Mouse (Mus musculus) CD4-positive, CD25-positive, alpha-beta regulatory T cell, adult 2 months (primary cell): Measurements from ENCODE around the gene Lamtor4.
"Not testable (repeated sequence)": the region's sequence is repeated elsewhere in the genome, so short reads cannot be mapped to it uniquely, and the experiment has no call there.

Source experiments
- DNase-seq: peaks from one replicate; pipeline ENCODE4 v3.0.0-alpha.2; 2012; ENCODE audit warnings: low read depth, low spot score

Gene Lamtor4

DNA sequence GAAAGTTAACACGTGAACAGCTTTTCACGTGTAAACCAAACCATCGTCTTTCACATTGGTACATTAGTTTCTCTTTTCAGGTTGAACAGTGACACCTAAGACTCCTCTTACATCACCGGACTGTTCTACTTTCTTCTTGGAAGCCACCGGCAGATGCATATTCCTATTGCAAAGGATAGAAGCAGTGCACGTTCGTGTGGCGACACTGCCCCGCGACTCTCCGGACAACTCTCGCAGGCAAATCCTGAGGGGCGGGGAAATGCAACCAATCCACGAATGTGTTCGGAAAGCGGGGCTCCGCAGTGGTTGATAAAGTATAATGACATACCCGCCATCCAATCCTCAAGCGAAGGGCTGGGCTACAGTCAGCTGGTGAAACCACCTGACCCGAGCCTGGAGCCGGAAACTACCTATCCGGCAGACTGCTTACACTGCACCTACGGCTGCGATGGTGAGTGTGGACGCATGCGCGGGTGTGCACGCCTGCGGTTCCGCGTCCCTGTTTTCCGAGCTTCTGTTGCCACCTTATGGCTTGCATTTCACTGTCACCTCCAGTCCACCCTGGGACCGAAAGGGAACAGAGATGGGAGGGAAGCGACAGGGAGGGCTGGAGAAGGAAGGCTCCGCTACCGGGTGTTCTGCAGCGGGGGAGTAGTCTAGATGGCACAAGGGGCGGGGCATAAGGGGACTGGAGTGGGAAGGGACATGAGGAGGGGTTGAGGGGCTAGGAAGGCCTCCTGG, at the start of gene Lamtor4:
TSS of gene Lamtor4 (plus strand) at position 130 of the 741 bp plus-strand sequence.
- peak; percentile 96 for DNase-seq

DNA sequence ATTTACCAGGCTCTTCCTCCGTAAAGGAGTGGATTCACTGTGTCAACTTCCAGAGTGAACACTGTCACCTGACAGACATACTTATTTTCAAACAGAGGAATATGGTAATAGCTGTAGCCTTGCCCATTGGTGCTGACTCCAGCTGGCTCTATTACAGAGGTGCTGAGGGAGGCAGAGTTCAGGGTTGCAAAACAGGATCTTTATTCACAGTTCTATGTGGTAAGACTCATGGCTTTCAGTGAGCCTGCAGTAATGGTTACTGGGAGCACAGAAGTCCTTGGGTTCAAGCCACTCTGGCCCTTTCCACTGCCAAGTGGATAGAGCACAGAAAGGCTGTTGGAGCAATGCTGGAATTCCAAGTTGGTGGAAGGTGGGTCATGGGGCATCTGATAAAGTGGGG, 48.0 kb upstream of the Lamtor4 start:
- no peak for DNase-seq

DNA sequence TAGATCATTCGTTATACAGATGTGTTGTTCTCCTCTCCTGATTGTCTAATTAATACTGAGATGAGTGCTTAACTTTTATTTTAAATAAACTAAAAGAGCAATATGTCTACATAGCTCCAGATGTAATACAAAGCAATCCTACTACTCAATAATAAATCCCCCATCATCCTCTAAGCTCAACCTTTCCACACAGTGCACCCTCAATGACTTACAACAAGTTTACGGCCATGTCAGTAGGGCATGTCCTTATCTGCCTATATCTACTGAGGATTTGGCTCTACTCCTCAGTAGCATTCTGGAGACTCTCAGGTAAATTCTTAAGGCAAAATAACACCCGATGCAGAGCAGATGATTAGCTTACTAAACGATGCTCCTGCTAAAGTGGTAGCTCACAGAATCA, 47.4 kb upstream of the Lamtor4 start:
- no peak for DNase-seq

DNA sequence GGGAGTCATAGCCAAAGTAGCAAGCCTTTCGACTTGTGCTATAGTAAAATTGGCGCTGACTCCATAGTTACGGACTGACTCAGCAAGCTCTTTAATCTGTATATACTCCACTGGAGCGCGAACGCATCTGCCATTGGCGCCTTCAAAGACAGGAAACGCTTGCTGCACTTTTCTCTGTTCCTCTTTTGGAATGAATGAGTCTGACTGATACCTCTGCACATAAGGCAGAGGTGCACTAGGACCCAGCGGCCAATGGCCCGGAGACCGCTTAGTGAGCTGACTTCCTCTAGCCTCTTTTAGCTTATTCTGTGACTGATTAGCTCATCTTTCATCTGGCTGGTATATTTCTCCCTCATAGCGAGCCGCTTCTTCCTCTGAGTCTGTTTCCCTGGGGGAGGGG, 38.6 kb upstream of the Lamtor4 start:
- not testable (repeated sequence) for DNase-seq

DNA sequence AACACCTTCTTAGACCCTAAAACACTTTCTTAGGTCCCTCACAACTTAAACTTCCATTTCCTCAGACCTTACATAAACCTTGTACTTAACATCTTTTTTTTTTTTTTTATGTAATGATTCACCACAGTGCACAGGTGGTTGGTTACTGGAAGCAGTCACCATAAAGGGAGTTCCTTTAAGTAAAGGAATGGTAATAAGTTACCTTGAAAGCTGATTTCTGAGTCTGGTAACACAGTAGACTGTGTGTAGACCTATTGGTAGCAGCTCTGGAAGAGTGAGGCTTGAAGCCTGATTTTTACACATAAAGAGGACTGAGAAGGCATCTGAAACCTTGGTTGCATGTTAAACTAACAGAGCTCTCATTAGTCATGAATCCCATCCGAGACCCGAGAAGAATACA, 35.4 kb upstream of the Lamtor4 start:
- DNase-seq: no peak

DNA sequence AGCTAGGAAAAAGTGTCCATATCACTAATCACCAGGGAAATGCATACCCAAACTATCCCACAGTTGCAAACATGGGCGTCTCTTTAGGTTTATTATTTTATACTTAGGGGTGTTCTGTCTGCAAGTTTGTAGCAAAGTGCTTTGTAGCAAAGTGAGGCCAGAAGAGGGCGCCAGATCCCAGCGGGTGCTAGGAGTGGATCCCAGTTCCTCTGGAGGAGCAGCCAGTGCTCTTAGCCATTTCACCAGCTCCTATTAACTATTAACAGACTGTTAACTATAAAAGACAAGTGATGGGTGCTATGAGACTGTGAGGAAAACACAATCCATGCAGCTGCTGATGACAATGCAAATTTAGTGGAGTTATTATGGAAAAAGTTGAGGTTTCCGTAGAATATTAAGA, 33.2 kb upstream of the Lamtor4 start:
- DNase-seq: peak; percentile 85

DNA sequence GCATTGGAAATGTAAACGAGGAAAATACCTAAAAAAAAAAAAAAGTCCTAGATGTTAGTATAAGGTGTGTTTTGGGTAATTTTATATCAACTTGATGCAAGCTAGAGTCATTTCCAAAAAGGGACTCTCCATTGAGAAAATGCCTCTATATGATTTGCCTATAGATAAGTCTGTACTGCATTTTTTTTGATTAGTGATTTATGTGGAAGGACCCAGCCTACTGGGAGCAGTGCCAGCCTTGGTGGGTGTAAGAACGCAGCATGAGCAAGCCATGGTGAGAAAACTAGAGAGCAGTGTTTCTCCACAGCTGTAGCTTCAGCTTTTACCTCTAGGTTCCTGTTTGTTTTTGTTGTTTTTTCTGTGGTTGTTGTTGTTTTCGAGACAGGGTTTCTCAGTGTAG, 32.0 kb upstream of the Lamtor4 start:
- no peak for DNase-seq

DNA sequence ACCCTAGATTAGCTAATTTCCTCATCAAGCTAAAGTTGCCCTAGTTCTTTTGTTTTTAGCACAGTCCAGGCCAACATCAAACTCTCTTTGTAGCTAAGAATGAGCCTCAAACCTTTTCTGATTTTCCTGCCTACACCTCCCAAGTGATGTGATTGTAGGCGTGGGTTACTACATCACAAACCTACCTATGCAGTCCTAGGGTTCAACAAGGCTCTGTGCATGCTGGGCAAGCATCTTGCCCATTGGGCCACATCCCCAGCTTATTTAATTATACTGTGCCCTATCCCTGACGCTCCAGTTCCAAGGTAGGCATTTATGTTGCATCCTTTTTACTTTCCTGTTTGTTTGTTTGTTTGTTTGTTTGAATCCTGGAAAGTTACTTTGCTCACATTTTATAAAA, 29.6 kb upstream of the Lamtor4 start, which contains the start of gene Nxpe5:
TSS of gene Nxpe5 (plus strand) at position 199 of the 400 bp plus-strand sequence.
- DNase-seq: no peak

DNA sequence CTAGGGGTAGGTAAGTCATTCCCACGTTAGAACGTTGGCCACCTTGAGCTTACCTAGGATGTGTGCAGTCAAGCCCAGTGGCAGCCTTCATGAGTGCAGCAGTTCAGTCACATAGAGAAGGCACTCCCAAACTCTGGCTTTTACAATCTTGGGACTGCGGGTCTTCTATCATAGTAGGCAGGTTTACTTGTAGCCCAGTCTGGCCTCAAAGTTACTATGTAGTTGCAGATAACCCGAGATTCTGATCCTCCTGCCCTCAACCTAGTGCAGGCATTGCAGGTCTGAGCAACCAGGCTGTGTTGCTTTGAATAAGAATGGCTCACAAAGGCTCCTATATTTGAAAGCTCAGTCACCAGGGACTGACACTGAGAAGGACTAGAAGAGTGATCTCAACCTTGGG, 28.8 kb upstream of the Lamtor4 start:
- DNase-seq: no peak

DNA sequence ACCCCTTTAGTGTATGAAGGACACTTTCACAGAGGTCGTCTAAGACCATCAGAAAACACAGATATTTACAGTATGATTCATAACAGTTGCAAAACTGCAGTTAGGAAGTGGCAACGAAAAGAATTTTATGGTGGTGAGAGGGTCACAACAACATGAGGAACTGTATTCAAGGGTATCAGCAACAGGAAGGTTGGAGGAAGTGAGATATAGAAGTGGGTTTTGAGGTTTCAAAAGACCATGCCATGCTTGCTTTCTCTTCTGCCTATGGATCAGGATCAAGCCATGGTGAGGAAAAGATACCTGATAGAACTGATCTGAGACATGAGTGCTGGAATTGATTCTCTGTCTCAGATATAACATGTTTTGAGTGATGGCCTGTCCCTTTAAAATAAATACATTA, 27.9 kb upstream of the Lamtor4 start:
- no peak for DNase-seq

DNA sequence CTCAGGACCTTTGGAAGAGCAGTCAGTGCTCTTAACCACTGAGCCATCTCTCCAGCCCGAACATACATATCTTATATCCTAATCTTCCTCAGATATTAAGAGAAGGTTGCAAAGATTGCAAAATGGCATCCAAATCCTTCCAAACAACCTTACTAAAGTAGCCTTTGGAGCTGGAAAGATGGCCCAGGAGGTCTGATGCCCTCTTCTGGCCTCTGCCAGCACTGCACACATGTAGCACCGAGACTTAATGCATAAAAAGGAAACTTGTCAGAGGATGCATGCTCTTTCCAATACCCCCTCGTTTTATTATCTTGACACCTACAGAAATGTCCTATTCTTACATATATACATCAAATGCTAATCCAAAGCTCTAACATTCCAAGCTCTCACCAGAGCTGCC, 27.3 kb upstream of the Lamtor4 start:
- DNase-seq: peak; percentile 50

DNA sequence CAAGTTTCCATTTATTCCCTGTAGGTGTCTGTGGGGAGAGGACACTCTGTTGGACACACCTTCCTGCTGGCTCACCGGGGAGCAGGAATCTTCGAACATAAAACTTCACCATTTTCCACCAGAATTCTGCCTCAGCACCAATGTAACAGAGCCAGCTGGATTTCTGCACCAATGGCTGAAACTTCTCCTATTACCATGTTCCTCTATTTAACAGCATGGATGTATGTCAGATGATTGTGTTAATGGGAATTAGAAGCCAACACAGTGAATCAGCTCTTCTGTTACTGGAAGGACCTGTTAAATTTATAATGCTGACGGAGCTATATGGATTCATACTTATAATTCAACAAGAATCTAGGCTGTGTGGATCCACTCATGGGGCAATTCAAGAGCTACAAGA, 25.8 kb upstream of the Lamtor4 start:
- no peak for DNase-seq

DNA sequence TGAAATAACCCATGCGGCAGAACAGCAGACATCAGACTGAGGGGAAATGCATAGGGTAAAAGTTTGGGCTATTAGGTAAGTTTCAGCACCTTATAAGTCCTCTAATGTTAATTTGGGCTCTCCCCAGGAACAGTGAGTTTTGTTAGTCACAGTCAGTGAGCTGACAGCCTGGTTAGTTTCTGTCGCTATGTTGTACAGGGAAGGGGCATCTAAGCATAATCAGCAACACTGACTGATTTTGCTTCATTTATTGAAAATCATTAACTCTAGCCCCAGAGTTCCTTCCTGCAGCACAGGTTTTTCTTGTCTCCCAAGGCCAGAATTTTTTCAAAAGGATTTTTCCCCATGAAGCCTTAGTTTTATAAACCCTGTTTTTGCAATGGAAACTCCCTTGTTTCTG, 21.5 kb upstream of the Lamtor4 start:
- no peak for DNase-seq

DNA sequence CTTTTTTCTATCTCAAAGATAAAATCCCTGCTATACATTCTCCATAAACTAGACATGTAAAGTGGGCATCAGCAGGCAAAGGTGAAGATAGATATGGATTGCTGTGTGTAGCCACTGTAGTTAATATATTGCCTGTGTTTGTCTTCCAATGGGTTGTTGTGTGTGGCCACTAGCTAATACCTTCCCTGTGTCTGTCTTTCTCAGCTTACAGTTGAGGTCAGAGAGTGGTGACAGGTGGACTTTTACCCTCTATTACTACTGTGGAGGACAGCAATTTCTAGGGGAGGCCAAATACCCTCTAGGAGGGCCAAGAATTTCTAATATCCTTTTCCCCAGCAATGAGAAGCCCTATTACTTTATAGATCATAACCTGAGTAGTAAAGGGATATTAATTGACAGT, 21.1 kb upstream of the Lamtor4 start:
- DNase-seq: no peak

DNA sequence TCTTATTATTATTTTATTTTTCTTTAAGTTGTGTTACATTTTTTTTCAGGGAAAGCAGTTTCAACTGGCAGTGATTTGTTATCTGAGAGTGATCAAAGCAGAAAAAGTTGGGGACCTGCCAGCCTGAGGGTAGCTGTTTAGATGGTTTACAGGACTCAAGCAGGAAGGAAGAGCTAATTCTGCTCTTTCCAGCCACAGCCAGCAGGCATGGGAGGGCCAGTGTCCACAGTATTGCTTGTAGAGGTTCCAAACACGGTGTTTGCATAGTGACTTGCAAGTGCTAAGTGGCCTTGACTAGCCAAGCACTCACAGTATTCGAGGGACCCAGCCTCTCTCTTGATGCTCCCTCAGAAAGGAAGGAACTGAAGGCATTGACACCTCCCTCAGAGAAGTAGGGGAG, 13.8 kb upstream of the Lamtor4 start:
- DNase-seq: no peak

DNA sequence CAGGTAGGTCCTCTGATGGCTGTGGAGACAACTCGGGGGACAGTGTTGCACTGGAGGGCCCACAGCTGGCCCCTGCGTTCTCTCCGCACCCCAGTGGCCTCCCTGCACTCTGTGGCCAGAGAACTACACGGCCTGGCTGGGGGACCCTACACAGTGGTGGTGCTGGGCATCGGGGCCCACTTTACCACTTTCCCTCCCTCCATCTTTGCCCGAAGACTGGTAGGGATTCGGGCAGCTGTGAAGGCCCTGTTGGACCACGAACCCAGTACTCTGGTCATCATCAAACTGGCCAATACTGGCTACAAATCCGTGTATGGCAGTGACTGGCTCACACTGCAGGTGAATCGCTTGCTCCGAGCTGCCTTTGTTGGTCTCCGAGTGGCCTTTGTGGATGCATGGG, 4.1 kb upstream of the Lamtor4 start:
- no peak for DNase-seq

DNA sequence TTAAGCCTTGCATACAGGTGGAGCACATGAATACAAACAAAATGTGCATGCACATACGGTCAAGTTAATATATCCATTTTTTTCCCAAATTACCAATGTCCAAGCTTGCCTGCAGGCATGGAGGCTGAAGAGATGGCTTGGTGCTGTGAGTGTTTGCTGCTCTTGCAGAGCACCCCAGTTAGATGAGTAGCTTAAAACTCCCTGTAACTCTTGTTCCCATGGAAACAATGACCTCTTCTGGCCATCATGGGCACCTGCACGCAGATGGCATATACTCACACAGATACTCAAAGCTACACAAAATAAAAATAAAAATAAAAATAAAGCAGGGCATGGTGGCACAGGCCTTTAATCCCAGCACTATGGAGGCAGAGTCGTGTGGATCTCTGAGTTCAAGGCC, 2.2 kb upstream of the Lamtor4 start:
- no peak for DNase-seq

DNA sequence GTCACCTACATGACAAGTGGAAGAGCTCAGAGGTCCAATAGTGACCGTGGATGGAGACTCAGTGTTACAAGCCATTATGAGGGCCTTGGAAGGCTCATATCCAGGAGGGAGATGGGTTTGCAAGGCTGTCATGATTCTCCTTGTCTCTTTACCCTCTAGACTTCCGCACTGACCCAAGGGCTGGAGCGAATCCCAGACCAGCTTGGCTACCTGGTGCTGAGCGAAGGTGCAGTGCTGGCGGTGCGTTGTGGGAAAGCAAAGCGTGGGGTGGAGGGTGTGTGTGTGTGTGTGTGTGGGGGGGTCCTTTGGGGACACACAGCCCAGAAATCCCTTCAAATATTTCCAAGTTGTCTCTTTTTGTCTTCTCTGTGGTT, 799 bp downstream of the Lamtor4 start:
- no peak for DNase-seq

DNA sequence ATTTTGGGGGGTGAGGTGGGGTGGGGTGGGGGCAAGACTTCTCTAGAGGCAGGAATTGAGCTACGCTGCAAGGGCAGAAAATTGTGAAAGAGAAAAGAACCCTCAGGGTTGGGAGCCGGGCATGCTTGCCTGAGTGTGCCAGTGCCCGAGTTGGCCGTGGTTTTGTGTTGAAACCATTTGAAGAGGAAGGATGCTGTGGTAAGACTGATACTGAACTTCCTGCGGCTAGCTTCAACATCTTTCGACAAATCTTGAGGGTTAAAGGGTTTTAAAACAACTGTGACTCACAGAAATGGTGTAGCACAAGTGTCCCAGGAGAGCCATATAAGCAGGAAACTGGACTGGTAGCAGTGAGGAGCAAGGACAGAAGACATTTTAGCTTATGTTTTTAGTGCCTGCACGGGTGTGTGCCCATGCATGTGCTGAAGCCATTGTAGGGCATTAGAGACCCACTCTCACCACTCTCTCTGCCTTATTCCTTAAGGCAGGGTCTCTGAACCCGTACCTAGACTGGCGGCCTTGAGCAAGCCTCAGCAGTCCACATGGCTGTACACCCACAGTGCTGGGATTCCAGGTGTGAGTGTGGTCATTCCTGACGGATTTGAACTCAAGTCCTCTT, 1.8 kb downstream of the Lamtor4 start:
- DNase-seq: peak; percentile 63

DNA sequence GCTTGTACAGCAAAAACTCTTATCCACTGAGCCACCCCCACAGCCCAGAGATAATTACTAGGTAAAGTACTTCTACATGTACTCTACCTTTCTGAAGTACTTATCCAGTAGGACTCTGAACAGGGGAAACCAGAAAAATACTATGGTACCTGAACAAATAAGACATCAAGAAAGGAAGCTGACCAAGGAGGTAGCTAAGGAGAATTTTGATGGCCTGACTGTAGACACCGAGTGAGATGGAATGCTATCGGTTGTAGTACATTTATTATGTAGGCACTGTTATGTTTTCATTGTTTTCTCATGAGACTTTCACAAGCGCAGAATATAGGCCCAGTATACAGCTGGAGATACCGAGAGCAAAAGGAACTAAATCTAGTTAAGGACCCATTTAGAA, 2.3 kb downstream of the Lamtor4 start:
- no peak for DNase-seq

DNA sequence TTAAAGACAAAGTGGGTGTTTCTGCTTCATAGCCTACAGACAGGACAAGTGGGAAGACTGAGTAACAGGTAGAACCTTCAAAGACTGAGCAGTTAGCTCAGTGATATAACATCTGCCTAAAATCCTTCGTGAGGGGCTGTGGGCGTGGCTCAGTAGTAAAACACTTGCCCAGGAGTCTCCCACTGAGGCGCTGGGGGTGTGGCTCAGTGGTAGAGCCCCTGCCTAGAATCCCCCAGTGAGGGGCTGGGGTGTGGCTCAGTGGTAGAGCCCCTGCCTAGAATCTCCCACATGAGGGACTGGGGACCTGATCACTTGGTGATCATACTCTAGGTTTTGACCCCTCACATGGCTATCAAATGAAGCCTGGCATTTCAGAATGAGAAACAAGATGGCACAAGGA, 2.8 kb downstream of the Lamtor4 start:
- DNase-seq: no peak

DNA sequence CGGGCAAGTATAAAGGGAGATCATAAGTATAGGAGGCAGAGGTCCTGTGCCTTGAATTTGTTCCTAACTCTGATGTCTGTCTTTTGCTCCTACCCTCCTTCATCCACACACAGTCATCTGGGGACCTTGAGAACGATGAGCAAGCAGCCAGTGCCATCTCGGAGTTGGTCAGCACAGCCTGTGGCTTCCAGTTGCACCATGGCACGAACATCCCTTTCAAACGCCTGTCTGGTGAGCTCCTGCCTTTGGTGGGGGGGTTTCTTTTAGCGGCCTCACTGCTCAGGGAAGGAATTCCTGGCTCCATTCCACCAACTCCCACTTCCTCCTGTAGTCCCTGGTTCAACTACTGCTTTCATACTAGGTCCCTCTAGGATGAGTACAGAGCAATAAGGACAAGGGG, 3.3 kb downstream of the Lamtor4 start:
- DNase-seq: no peak

DNA sequence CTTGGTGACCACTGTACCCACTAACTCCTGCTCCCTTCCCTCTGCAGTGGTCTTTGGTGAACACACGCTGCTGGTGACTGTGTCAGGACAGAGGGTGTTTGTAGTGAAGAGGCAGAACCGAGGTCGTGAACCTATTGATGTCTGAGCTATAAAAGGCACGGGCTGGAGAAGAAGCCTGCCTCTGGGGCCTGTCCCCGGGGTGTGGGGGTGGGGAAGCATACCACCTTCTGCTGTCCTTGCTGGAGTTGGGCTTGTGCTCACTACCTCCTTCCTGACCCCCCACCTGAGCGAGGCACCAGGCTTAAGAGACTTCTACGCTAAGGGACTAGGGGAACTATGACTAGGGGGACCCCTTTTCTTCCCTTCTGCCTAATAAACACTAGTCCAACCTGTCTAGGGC, 3.7 kb downstream of the Lamtor4 start:
- no peak for DNase-seq

DNA sequence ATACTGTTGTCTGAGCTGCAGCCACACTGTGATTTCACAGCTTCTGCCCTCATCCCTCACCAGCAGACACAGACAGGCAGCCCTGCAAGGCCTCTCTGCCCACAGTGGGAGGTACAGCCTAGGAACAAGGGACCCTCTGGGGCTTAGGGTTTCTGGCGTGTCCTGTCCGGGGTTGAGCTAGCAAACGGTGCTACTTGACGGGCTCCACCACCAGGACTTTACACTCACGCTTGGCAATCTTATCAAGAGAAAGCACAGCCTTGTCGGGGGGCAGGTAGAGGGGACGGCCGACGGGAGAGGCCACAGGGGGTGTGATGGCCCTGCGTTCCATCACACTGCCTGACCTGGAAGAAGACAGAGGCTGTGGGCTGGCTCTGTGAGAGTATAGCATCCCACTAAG, 4.8 kb downstream of the Lamtor4 start:
- no peak for DNase-seq
